Mouse (Mus musculus) kidney, embryonic 16.5 days (tissue): ENCODE data around the gene Cyp46a1. TPM values are rescaled to one million over a fixed set of nuclear protein-coding genes. Genes with fewer than 3 reads are reported as not detected.

Source experiments
- ATAC-seq: fragments of 200-750 bp; cut with Nextera tagmentation; 2 replicates; pipeline ENCODE4 v1.8.0; 2017; ENCODE audit warnings: moderate TSS enrichment; ENCODE audit not compliant: low FRiP score, low TSS enrichment
- H3K27ac ChIP-seq: fragments of 300-500 bp; sonication (generic); 2 replicates; pipeline ENCODE4 v1.5.1; 2014; ENCODE audit warnings: low read length
- H3K27me3 ChIP-seq: fragments of 300-500 bp; sonication (generic); 2 replicates; pipeline ENCODE4 v1.6.1; 2014; ENCODE audit warnings: low read length, control low read depth, mixed read lengths; ENCODE audit not compliant: insufficient read depth
- H3K36me3 ChIP-seq: fragments of 300-500 bp; sonication (generic); 2 replicates; pipeline ENCODE4 v1.6.1; 2014; ENCODE audit warnings: low read length, control low read depth, mixed read lengths; ENCODE audit not compliant: insufficient read depth
- H3K4me1 ChIP-seq: fragments of 300-500 bp; sonication (generic); 2 replicates; pipeline ENCODE4 v1.6.1; 2014; ENCODE audit warnings: low read length, control low read depth, mixed read lengths; ENCODE audit not compliant: insufficient read depth
- H3K4me2 ChIP-seq: fragments of 300-500 bp; sonication (generic); replicated peaks from 2 replicates; pipeline ENCODE4 v1.6.1; 2014; ENCODE audit warnings: low read depth, low read length
- H3K4me3 ChIP-seq: fragments of 300-500 bp; sonication (generic); 2 replicates; pipeline ENCODE4 v1.5.1; 2014; ENCODE audit warnings: mild to moderate bottlenecking, low read length
- H3K9ac ChIP-seq: fragments of 300-500 bp; sonication (generic); replicated peaks from 2 replicates; pipeline ENCODE4 v1.6.1; 2014; ENCODE audit warnings: low read length
- H3K9me3 ChIP-seq: fragments of 300-500 bp; sonication (generic); 2 replicates; pipeline ENCODE4 v1.6.1; 2016; ENCODE audit warnings: low read length, control low read depth
- WGBS: fragments of 180-500 bp; shearing (Covaris S2); extraction: QIAGEN DNeasy Blood & Tissue Kit; methylation state at CpG from one replicate; pipeline ENCODE4 v1.1.7; 2014; 5-methylcytosine and 5-hydroxymethylcytosine counted together
- polyA plus RNA-seq: library from polyadenylated mRNA; unstranded; fragments of >200 nt; fragmentation: Nextera tagmentation; extraction: Ambion mirVana; gene quantifications from 2 replicates; pipeline ENCODE4 v1.2.1, GENCODE M21; 2015

The Cyp46a1 gene
- 11.8 and 12.2 TPM in 2 replicates for polyA plus RNA-seq

DNA sequence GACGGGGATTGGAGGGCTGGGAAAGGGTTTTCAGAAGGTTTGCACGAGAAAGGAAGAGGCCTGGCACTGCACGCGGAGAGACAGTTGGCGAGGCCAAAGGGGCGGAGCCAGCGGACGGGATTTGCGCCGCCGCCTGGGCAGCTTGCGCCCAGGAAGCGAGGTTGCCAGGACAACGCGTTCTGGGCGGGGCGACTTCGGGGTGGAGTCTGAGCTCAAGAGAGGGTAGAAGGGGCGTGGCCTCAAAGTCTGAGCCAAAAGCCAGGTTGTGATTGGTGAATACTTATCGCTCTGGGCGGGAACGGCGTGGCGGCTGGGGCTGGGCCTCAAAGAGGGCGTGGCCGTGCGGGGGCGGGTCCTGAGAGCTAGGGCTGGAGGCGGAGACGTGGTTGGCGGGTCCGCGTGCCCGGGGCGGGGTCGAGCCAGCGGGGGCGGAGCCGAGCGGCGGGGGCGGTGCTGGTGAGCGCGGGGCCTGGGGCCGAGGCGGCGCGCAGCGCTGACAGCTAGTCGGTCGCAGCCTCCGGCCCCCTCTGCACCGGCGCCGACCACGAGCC is at the start of gene Cyp46a1:
Cyp46a1 (plus strand) TSS at position 487 of the 551 bp plus-strand sequence.
- Histone ChIP-seq H3K4me3 (peak within 1 kb of the TSS; percentile 75), H3K4me1 (peaks cover 22% of the 10 kb centered on the region), H3K27me3 (peaks cover 18% of the 10 kb centered on the region), H3K36me3 (no peaks in the 10 kb centered on the region), H3K9me3 (no peaks in the 10 kb centered on the region), H3K4me2 (peak within 1 kb of the TSS; percentile 100), H3K27ac (peak within 1 kb of the TSS; percentile 39; the same call in 1 of the 2 replicates), H3K9ac (peak within 1 kb of the TSS; percentile 73)
- peak; percentile 92 for ATAC-seq
- WGBS, result under 1% methylated on average over 47 of the region's 56 CpGs

DNA sequence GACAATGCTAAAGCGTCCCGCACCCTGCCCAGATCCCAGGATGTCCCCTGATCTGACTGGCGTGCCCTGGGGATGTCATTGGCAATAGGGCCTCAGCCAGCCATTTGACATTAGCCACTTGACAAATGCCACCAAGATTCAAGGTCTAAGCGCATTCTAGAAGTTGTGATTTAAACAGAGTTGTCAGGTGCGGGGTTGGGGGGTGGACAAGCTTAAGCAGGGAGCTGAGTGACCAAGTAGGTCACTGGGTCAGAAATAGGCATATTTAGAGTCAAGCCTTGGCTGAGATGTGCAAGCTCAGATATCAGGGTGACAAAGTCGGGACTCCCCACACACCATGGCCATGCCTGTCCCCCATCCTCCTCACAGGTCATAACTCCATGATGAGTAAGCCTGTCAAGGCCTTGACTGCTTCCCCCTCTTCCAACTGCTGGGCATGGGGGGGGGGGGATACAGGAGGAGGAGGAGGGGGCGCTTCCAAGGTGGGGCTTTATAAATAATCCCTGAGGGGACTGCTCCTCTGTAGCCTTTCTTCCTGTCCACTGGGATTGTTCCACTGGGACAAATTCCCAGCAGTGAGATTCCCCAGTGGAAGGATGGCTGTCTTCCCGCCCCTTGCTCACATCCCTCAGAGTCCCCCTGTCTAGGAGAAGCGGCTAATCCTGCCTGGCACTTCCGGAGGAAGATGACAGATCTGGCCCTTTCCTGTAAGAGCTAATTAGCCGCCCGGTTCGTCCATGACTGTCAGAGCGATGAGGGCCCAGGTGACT is 49.5 kb upstream of the Cyp46a1 start:
- no peaks in the 10 kb centered on the region; the same call in 1 of the 2 replicates for H3K9me3 ChIP-seq
- no peak overlapping the region for H3K27ac ChIP-seq
- H3K4me2 ChIP-seq, result peak overlapping the region; percentile 33
- H3K27me3 ChIP-seq, result peaks cover 4% of the 10 kb centered on the region; the same call in 1 of the 2 replicates
- H3K4me3 ChIP-seq, result no peak overlapping the region
- ATAC-seq, result peak; percentile 49; the same call in 1 of the 2 replicates
- peaks cover 16% of the 10 kb centered on the region for H3K4me1 ChIP-seq
- WGBS, result 36% methylated on average over 14 of the region's 14 CpGs
- no peaks in the 10 kb centered on the region for H3K36me3 ChIP-seq
- 0 out of 2 replicates have a peak overlapping the region, but pooled peaks have one; percentile 26 for H3K9ac ChIP-seq

- 40% methylated on average over 11 of the region's 11 CpGs for WGBS
- H3K4me1 ChIP-seq, result peaks cover 16% of the 10 kb centered on the region
- peak overlapping the region; percentile 33 for H3K4me2 ChIP-seq
- H3K9ac ChIP-seq, result peak overlapping the region; percentile 26; the same call in 1 of the 2 replicates
- H3K36me3 ChIP-seq, result no peaks in the 10 kb centered on the region
- ATAC-seq, result peak; percentile 46
- no peaks in the 10 kb centered on the region; the same call in 1 of the 2 replicates for H3K9me3 ChIP-seq
- peaks cover 4% of the 10 kb centered on the region; the same call in 1 of the 2 replicates for H3K27me3 ChIP-seq
- no peak overlapping the region for H3K4me3 ChIP-seq
- H3K27ac ChIP-seq, result peak overlapping the region; percentile 58; the same call in 1 of the 2 replicates
Measured at GRCm38 (mm10) chr12:108285225-108286011, 48.8 kb upstream of the Cyp46a1 start.

- Histone ChIP-seq H3K4me2 (no peak overlapping the region), H3K27ac (no peak overlapping the region), H3K27me3 (no peaks in the 10 kb centered on the region), H3K4me1 (peaks cover 16% of the 10 kb centered on the region), H3K9me3 (no peaks in the 10 kb centered on the region; the same call in 1 of the 2 replicates), H3K9ac (no peak overlapping the region), H3K36me3 (no peaks in the 10 kb centered on the region), H3K4me3 (no peak overlapping the region)
- no peak for ATAC-seq
- 81% methylated on average over 4 of the region's 4 CpGs for WGBS
Measured at GRCm38 (mm10) chr12:108286381-108286780, 47.8 kb upstream of the Cyp46a1 start.

DNA sequence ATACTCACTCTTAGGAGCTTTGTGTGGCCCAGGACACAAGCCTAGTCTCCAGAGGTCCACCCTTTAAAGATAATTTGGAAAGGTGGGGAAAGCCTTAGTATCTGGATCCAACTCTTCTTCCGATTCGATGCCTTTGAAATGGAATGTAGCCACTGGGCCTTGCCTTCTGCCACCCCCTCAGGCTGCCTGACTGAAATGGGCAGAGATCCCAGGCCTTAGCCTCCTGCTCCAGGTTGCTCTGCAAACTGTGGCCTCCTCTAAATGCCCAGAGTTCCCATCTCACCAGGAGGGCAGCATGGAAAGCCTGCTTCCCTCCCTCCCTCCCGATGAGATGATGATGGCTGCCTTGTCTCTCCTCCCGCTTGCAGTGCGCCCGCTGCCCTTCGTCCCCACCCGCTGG is 47.2 kb upstream of the Cyp46a1 start:
- ATAC-seq, result no peak
- Histone ChIP-seq H3K4me1 (peaks cover 16% of the 10 kb centered on the region), H3K9ac (no peak overlapping the region), H3K9me3 (no peaks in the 10 kb centered on the region; the same call in 1 of the 2 replicates), H3K36me3 (no peaks in the 10 kb centered on the region), H3K27me3 (no peaks in the 10 kb centered on the region; the same call in 1 of the 2 replicates), H3K4me3 (no peak overlapping the region), H3K27ac (no peak overlapping the region), H3K4me2 (no peak overlapping the region)
- WGBS, result 97% methylated on average over 8 of the region's 8 CpGs

DNA sequence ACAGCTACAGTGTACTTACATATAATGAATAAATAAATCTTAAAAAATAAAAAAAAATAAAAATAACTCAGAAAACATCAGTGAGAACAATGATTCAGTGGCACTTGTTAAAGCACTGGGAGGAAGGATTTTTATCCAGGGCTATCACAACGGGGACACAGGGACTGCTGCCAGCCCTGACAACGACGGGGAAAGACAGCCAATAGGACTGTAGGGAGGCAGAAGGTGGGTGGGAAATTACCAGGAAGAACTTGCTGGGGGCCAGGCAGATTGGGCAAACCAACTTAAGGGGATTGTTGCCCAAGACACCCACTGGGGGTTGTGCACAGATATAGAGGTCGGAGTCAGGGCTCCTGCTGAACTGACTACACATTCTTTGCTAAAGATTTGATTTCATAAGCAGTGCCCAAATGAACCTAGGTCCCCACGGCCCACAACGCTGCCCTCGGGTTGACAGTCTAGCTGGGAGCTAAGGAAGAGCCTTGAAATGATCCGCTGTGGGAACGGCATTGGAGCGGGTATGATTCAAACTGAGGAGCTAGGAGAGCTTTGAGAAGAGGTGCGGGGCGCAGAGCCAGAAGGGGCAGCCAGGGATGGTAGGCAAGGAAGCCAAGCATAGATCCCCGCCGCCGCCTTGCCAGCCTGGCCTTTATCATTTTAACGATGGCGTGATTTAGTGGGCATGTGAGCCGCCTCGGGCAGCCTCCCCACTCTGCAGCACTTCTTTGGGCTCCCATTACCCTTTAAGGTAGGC is 45.9 kb upstream of the Cyp46a1 start:
- Histone ChIP-seq H3K9ac (no peak overlapping the region), H3K4me3 (no peak overlapping the region), H3K9me3 (no peaks in the 10 kb centered on the region; the same call in 1 of the 2 replicates), H3K27ac (no peak overlapping the region), H3K27me3 (no peaks in the 10 kb centered on the region; the same call in 1 of the 2 replicates), H3K4me2 (no peak overlapping the region), H3K4me1 (peaks cover 21% of the 10 kb centered on the region), H3K36me3 (no peaks in the 10 kb centered on the region)
- 53% methylated on average over 19 of the region's 19 CpGs for WGBS
- ATAC-seq, result no peak

DNA sequence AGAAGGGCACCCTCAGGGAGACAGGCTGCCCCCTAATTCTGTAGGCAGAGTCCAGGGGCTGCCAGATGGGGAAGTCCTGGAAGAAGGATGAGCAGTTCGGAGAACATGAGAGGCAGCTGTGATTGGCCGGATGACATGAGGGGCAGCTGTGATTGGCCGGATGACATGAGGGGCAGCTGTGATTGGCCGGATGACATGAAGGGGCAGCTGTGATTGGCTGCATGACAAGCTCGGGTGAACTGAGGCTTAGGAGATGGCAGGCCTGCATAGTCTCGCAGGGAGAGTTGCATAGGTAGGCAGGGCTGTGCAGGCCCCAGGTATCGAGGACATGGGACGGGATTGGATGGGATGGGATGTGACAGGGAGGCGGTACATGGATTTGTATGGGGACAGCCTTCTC is 41.8 kb upstream of the Cyp46a1 start:
- peak; percentile 62; the same call in 1 of the 2 replicates for ATAC-seq
- Histone ChIP-seq H3K4me1 (0 out of 2 replicates have a peak, but pooled peaks cover 5% of the 10 kb centered on the region), H3K9me3 (no peaks in the 10 kb centered on the region; the same call in 1 of the 2 replicates), H3K36me3 (no peaks in the 10 kb centered on the region), H3K9ac (no peak overlapping the region), H3K27me3 (no peaks in the 10 kb centered on the region; the same call in 1 of the 2 replicates), H3K27ac (no peak overlapping the region), H3K4me2 (0 out of 2 replicates have a peak overlapping the region, but pooled peaks have one; percentile 8), H3K4me3 (no peak overlapping the region)
- WGBS, result 20% methylated on average over 9 of the region's 9 CpGs

DNA sequence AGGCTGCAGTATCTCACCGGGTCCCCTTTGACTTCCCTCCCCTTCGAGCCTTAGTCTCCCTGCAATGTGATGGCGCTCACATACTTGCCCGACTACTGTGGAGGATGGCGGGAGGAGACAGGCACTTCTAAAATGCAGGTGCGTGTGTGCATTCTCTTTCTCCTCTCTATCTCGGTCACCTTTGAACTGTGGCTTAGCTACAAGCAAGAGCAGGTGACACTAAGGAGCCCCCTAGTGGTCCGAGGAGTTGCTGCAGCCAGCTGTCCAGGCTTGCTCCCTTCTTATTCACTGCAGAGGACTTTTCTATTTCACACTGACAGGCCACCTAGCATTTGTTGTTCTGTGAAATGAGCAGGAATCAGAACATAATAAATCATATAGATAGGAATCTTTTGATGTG is 41.2 kb upstream of the Cyp46a1 start:
- Histone ChIP-seq H3K4me1 (0 out of 2 replicates have a peak, but pooled peaks cover 5% of the 10 kb centered on the region), H3K9me3 (no peaks in the 10 kb centered on the region), H3K27ac (no peak overlapping the region), H3K4me2 (peak overlapping the region; percentile 4; the same call in 1 of the 2 replicates), H3K9ac (no peak overlapping the region), H3K36me3 (no peaks in the 10 kb centered on the region), H3K27me3 (no peaks in the 10 kb centered on the region; the same call in 1 of the 2 replicates), H3K4me3 (no peak overlapping the region)
- ATAC-seq, result peak; percentile 68; the same call in 1 of the 2 replicates
- WGBS, result under 1% methylated on average over 8 of the region's 8 CpGs

- H3K4me3 ChIP-seq, result no peak overlapping the region
- no peaks in the 10 kb centered on the region for H3K36me3 ChIP-seq
- H3K4me1 ChIP-seq, result 0 out of 2 replicates have a peak, but pooled peaks cover 5% of the 10 kb centered on the region
- H3K9me3 ChIP-seq, result no peaks in the 10 kb centered on the region
- H3K4me2 ChIP-seq, result no peak overlapping the region
- H3K27me3 ChIP-seq, result no peaks in the 10 kb centered on the region; the same call in 1 of the 2 replicates
- WGBS, result 69% methylated on average over 3 of the region's 3 CpGs
- H3K9ac ChIP-seq, result no peak overlapping the region
- H3K27ac ChIP-seq, result no peak overlapping the region
- no peak for ATAC-seq
Measured at GRCm38 (mm10) chr12:108294620-108295019, 39.6 kb upstream of the Cyp46a1 start.
